1 mouse cellular context compared by ENCODE assay signal in the genomic region with DNA sequence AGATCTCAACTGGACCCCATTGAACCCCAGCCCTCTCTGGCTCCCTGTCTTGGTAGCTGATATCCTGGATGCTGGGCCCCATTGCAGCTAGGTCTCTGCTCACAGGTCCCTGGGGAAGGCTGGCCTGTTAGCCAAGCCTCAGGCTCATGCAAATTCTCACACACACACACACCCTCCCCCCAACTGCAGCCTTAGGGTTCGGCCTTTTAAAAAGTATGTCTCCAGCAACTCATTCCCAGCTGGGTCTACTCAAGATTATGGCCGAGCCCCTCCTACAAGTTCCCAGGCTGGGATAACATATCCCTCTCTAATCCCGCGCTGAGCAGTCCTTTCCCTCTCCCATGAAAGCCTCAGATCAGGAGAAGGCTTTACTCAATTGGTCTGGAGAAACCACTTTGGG.
A peak's percentile ranks its signal among the peaks of the same experiment; 100 is the strongest.
TF ChIP-seq lines count a peak whose summit lies in the region.

No protein-coding gene starts in this region.

TF ChIP-seq in CH12.LX, 34 proteins besides CTCF, POLR2A, EP300 and RAD21:
- TF ChIP-seq RCOR1 (conservative IDR thresholded peaks at IDR 0.05; ENCODE audit: low read depth, low read length) (no peak), MXI1 (IDR thresholded peaks at IDR 0.05; ENCODE audit: low read depth, low read length) (0 out of 2 replicates have a peak, but pooled peaks have one; percentile 20), TCF12 (IDR thresholded peaks at IDR 0.05; ENCODE audit: low read depth, low read length) (peak; percentile 50; the same call in 1 of the 2 replicates), CHD2 (IDR thresholded peaks at IDR 0.05; ENCODE audit: low read length) (peak; percentile 56), BHLHE40 (IDR thresholded peaks at IDR 0.05; ENCODE audit: low read depth, low read length) (no peak; the same call in 1 of the 2 replicates), ZC3H11A (IDR thresholded peaks at IDR 0.05; ENCODE audit: low read depth, low read length) (no peak), IRF4 (IDR thresholded peaks at IDR 0.05; ENCODE audit: low read depth, low read length) (no peak; the same call in 1 of the 2 replicates), JUN (IDR thresholded peaks at IDR 0.05; ENCODE audit: insufficient read depth, low read depth, low read length) (no peak), SIN3A (IDR thresholded peaks at IDR 0.05; ENCODE audit: low read length) (no peak)
